Mouse (Mus musculus): Measurements from ENCODE around the gene Rps21.

Rps21 gene

DNA sequence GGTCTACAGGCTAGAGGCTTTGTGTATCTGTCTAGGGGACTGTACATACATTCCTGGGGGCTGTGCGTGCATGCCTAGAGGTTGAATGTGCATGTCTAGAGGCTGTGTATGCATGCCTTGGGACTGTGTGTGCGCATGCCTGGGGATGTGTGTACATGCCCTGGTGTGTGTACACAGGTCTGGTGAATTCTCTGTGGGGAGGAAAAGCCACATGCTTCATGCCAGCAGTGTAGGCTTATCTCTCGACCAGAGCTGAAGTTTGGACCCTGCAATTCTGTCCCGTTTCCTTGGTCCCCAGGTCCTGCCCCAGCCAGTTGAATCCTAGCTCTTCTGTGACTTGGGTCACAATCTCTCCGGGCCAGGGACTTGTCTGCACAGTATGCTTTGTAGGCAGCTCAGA is 34.4 kb downstream of the Rps21 start:
- no peak for DNase-seq (ENCODE audit: low read depth)

- no peak for DNase-seq (ENCODE audit: low read depth)
Observed at GRCm38 (mm10) chr2:180292026-180292425, 34.8 kb downstream of the Rps21 start.

DNA sequence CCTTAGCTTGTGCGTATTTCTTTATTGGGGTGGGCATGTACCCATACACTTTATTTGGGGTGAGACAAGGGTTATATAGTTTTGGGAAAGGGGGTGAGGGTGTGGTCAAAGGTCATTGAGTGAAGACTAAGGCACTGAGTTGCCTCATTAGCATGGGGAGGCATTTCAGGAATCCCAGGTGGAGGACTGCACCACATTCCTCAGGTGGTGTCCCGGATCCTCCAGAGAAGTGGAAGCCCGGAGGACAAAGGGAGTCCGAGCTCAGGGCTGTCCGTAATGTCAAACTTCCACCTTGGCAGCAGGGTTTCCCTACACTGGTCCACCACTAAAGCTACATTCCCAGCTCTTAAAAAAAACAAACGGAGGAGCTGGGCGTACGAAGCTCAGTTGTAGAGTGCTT is 35.7 kb downstream of the Rps21 start:
- no peak for DNase-seq (ENCODE audit: low read depth)

GRCm38 (mm10) chr2:180300252-180300651 is 43.1 kb downstream of the Rps21 start:
- DNase-seq (ENCODE audit: low read depth), result peak; percentile 51

- DNase-seq (ENCODE audit: low read depth), result no peak
Observed at GRCm38 (mm10) chr2:180300771-180301170, 43.6 kb downstream of the Rps21 start.

GRCm38 (mm10) chr2:180302201-180302600 is 45.0 kb downstream of the Rps21 start:
- peak; percentile 24 for DNase-seq (ENCODE audit: low read depth)

- no peak for DNase-seq (ENCODE audit: low read depth)
Observed at GRCm38 (mm10) chr2:180303468-180303867, 46.3 kb downstream of the Rps21 start.

DNA sequence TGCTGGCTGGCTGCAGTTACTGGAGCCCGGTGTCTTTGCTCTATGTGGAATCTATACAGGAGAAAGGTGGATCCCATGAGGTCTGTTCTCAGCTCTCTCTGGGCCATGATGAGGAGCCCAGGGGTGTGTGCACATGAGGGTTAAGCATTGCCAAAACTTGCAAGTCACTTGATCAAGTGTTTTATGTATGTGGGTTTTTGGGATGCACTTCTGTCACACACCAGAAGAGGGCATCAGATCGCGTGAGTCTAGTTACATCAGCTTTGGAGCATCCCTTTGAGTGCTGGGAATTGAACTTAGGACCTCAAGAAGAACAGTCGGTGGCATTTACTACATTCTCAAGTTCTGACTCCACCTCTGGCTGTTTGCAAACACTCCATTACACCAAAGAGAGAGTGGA is 47.4 kb downstream of the Rps21 start:
- DNase-seq (ENCODE audit: low read depth), result no peak

GRCm38 (mm10) chr2:180305490-180305889 is 48.3 kb downstream of the Rps21 start:
- peak; percentile 55 for DNase-seq (ENCODE audit: low read depth)

GRCm38 (mm10) chr2:180306009-180306408 is 48.8 kb downstream of the Rps21 start:
- no peak for DNase-seq (ENCODE audit: low read depth)

- DNase-seq (ENCODE audit: low read depth), result no peak
Observed at GRCm38 (mm10) chr2:180306423-180307168, 49.4 kb downstream of the Rps21 start.

GRCm38 (mm10) chr2:180307680-180308079 is 50.5 kb downstream of the Rps21 start:
- DNase-seq (ENCODE audit: low read depth), result peak; percentile 20
